Mouse (Mus musculus): ENCODE data around the gene Apmap. TPM values are rescaled to one million over a fixed set of nuclear protein-coding genes. Genes with fewer than 3 reads are reported as not detected.

Gene Apmap
- 46.8 TPM for polyA plus RNA-seq (2014; fragmentation: Illumina TruSeq; extraction: RNeasy Lipid Tissue Mini Kit (QIAGEN cat#74804); ENCODE audit: insufficient read depth, low read depth, low replicate concordance)

GRCm38 (mm10) chr2:150608087-150608799 lies at the start of gene Apmap:
Apmap (minus strand) TSS chr2:150608567.

DNA sequence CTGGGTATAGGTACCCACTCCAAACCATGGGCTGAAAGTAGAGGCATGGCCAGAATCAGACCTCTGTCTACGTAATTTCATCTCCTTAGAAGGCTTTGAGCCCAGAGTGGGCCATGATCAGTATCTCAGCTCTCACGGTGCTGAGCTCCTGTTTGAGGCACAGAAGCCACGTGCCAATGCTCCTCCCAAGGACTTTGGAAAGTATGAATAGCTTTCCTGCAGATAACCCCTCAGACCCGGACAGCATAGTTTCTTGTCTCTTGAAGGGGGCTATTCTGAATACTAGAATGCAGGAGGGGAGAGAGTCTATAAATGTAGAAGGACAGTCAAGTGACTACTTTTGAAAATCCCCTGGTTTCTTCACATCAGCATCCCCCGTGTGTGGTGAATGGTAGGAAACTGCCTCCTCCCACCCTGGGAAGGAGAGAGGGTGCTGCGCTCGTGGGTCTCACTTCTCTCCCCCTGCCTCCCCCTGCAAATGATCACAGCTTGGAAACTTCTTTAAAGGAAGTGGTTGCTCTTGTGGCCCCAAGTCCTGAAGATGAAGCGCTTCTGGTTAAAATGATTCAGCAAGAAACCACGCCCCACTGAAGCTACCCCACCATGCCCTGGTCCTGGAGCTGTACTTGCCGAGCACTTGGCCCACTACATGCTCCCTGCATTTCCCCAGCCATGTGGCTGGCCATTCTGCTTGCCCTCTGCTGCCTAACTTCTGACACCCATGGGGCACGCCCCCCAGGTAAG lies 38.3 kb downstream of the Apmap start, which contains the start of gene Cst7:
Gene Cst7, plus strand, starts transcription at position 569 of the 744 bp plus-strand sequence.

Other genes with a start within 250 kb of the Apmap start
- gene 3300002I08Rik, start 245.8 kb downstream of the Apmap start, polyA plus RNA-seq (2014; fragmentation: Illumina TruSeq; extraction: RNeasy Lipid Tissue Mini Kit (QIAGEN cat#74804); ENCODE audit: insufficient read depth, low read depth, low replicate concordance), result 1.1 TPM
- gene Zfp442, start 157.1 kb downstream of the Apmap start, polyA plus RNA-seq (2014; fragmentation: Illumina TruSeq; extraction: RNeasy Lipid Tissue Mini Kit (QIAGEN cat#74804); ENCODE audit: insufficient read depth, low read depth, low replicate concordance), result 0.50 TPM
- gene Zfp345, start 123.5 kb downstream of the Apmap start, polyA plus RNA-seq (2014; fragmentation: Illumina TruSeq; extraction: RNeasy Lipid Tissue Mini Kit (QIAGEN cat#74804); ENCODE audit: insufficient read depth, low read depth, low replicate concordance), result not detected
- gene Cst7, start 38.2 kb downstream of the Apmap start, polyA plus RNA-seq (2014; fragmentation: Illumina TruSeq; extraction: RNeasy Lipid Tissue Mini Kit (QIAGEN cat#74804); ENCODE audit: insufficient read depth, low read depth, low replicate concordance), result 3.3 TPM
- gene Acss1, start 59.9 kb upstream of the Apmap start, polyA plus RNA-seq (2014; fragmentation: Illumina TruSeq; extraction: RNeasy Lipid Tissue Mini Kit (QIAGEN cat#74804); ENCODE audit: insufficient read depth, low read depth, low replicate concordance), result 27.2 TPM
- gene Vsx1, start 80.8 kb upstream of the Apmap start, polyA plus RNA-seq (2014; fragmentation: Illumina TruSeq; extraction: RNeasy Lipid Tissue Mini Kit (QIAGEN cat#74804); ENCODE audit: insufficient read depth, low read depth, low replicate concordance), result not detected
- gene Entpd6, start 140.5 kb upstream of the Apmap start, polyA plus RNA-seq (2014; fragmentation: Illumina TruSeq; extraction: RNeasy Lipid Tissue Mini Kit (QIAGEN cat#74804); ENCODE audit: insufficient read depth, low read depth, low replicate concordance), result 6.6 TPM
- gene Pygb, start 178.2 kb upstream of the Apmap start, polyA plus RNA-seq (2014; fragmentation: Illumina TruSeq; extraction: RNeasy Lipid Tissue Mini Kit (QIAGEN cat#74804); ENCODE audit: insufficient read depth, low read depth, low replicate concordance), result 31.9 TPM